Mouse (Mus musculus) gastrocnemius, postnatal 25 days (tissue): Measurements from ENCODE around the gene Lrrc18. TPM values are rescaled to one million over a fixed set of nuclear protein-coding genes. Genes with fewer than 3 reads are reported as not detected.

Experiments
- DNase-seq: peaks from one replicate; pipeline ENCODE4 v3.0.0; 2022
- long read RNA-seq, 2 experiments: library from polyadenylated mRNA; stranded (forward); transcript quantifications; one replicate each; pipeline ENCODE4 v2.0.0; 2021
- total RNA-seq, 2 experiments: library from RNA; stranded (reverse); gene quantifications; 1 replicate in 1 of 2; 2 replicates in 1 of 2; pipeline ENCODE4 v1.2.3; 2021

Gene Lrrc18
- under 1 TPM; 0.13 to 0.21 TPM for total RNA-seq
- long read RNA-seq, experiment 1: 0 reads
- long read RNA-seq, experiment 2: 0 reads

DNA sequence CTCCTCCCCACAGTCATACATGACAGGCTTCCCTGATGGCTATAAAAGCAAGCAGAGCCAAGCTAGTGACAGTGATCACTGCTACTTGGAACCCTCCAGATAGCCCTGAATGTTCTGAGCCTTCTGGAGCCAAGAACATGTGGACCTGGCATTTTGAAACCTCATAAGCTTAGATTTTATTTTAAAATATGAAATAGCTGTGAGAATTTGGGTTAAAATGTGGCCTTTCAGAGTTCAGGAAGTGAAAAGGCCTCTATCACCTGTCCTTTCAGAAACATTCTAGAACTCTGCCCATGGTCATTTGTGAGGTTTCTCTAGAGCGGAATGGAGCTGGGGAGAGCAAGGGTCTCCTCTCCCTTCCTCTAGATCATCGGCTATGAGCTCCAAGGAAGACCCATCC, at the start of gene Lrrc18:
Lrrc18 (plus strand) TSS at position 301 of the 400 bp plus-strand sequence.
- no peak for DNase-seq

DNA sequence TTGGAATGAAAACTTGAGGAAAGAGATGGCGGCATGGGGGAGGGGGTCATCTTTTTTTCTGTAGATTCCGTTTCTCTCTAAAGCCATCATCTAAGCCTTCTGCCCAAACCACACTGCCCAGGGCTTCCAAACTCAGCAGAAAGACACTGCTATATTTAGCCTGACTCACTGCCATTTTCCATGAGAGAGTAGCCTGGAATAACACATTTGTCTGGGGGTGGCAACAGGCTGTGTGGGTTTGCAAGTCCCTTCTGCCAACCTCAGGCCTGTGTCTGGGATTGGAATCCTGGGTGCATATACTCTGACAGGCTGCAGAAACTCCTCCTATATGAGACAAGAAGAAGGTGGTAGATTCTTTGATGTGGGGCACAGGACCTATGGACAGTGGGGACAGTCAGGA, 43.7 kb upstream of the Lrrc18 start:
- DNase-seq: no peak

DNA sequence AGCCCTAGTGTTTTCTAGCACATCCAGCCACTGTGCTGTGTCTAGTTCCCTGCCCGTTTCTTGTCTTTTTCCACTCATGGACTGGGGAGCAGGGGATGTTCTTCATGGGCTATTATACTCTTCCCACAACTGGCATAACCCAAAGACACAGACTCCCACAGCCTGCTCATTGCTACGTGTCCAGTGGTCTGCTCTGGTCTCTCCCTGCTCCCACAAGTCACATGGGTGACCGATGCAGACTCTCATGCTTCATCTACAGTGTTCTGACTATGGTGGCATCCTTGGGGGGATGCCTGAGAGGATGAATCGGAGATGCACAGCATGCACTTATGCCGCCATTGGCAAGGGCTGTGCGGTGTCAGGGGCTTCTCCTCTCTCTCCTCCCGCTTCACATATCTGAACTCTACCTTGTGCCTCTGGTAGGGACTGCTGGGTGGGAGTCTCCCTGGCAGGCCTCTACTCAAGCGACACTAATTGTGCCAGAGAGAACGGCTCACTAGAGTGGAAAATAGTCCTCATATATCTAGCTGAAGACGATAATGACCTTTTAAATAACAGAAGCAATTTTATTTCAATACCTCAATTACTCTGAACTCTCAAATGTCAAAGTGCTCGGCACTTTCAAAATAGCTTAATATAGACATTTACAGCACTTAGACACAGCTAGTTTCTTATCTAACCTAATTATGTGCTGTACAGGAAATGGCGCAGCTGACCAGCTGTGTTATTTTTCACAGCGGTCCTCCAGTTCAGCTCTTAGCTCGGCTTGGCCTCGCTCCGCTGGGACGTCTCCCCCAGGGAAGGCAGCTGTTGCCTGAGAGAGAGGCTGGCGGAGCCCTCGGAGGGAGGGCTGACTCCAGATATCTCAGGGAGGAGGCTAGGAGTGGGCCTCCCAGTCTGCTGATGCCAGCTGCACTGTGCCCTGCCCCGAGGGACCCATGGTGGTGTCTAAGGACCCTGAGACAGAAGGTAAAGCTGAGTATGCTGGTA, 40.6 kb upstream of the Lrrc18 start:
- DNase-seq: peak; percentile 70

DNA sequence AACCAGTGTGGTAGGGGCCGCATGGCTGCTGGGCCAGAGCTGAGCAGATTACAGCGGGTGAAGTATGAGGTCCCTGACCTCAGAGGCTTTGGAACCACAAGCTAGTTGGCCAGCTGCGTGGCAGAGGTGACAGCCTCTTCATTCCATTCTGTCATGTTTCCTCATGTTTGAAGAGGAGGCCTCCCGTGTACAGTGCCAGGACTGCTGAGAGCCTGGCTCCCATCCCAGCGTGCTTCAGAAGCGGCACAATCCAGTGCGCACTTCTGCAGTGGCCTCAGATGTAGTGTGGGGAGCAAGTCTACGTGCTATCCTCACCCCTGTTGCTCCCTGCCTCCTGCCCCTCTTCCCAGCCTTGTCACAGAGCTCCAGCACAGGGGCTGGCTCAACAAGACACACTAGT, 34.7 kb upstream of the Lrrc18 start:
- no peak for DNase-seq

DNA sequence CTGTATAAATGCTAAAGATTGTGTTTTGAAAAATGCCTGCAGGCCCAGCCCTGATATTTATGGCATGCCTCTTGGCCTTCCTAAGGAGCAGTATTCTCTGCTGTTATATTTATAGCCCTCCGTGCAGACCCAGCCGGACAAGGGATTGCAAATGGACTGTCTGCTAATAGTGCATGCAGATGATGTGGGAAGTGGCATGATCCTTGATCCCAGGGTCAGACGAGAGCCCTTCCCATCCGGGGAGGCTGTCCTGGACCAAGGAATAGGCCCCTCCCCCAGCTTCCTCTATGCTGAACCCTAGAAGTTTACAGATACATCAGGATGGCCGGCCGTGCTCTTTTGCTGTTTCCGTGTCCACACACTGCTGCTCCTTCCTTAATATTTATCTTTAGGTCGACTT, 32.5 kb upstream of the Lrrc18 start:
- no peak for DNase-seq

DNA sequence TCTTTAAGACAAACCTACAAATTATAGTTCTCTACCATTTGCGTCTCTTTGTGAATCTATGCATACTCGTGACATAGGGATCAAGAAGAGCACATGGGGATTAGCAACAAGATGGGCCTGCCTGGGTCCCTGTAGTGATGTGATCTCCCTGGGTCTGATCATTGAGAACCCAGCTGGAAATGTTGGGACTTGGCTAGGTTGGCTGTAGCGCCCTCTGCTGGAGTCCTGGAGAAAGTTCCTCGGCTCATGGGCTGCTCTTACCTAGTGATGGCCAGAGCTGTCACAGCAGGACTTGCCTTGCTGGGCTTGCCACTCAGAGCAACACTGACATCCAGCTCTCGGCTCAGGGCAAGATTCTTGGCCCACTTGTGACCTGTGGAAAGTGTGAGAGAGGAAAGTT, 30.7 kb upstream of the Lrrc18 start:
- DNase-seq: peak; percentile 45

DNA sequence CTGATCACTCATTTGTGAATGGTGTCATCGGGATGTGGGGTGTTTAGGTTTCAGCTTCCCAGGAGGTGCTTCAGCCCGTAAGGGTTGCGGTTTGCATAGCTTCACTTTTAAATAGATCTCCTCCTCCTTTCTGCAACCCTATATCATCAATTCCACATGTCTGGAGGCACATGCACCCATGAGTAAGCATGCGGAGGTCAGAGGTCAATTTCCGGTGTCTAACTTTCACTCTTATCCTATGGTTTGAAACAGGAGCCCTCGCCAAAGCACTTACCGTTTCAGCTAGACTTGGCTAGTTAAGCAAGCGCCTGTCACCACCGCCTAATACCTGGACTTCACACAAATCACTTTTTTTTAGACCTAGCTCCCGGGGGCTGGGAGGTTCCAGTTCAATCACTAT, 26.4 kb upstream of the Lrrc18 start:
- no peak for DNase-seq

DNA sequence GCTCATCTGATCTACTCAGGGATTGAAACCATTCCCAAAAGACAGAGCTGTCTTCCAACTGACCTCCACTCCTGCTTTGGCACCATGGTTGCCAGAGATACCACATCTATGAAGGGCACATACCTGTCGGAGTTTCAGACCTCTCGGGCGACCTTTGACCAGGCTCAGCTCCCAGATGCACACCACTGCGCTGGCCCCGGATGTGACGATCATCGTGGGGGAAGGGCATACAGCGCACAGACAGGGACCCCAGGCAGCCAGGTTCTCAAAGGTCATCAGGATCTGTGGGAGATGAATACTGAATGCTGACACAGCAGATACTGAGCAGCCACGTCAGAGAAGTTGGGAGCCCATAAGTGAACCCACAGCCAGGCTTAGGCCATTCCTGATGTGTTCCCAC, 20.5 kb upstream of the Lrrc18 start:
- no peak for DNase-seq

DNA sequence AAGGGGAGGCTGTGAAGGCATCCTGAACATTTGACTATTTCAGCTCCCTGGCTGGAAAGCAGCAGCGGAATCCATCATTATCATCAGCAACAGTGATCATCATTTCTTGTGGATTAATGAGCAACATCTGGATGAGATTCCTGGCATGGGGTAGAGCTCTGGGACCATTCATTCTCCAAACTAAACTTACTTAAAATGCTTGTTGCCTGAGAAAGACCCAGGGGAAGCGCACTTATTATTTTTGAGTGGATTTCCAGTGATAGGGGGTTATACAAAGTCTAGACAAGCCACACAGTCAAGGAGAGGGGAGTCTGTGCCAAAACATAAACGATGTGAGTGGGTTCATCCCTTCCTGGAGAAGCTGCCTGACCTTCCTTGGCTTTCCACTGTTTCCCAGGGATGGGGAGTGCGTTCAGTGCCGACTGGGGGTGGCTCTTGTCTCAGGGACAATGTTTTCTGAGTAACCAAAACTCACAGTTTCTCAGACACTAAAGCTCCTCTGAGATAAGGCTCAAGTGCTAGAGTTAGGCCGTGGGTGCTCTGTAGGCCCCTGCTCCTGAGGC, 6.9 kb upstream of the Lrrc18 start:
- DNase-seq: peak; percentile 34

DNA sequence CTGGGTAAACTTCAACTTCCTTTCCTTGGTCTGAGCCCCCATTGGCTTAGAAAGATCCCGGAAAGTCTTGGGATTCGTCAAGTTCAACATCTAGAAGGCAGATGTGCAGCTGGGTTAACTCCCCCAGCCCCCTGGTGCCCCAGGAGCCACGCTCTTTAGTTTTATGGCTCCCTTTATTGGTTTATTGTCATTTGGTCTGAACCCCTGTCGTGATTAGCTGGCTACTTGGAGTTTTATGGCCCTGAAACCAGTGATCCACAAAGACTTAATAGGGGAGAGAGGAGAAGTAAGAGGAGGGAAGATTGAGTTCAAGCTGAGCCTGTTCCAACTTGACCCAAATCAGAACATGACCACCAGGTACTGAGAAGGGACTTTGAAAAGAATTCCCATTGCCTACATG, 4.5 kb upstream of the Lrrc18 start:
- no peak for DNase-seq

DNA sequence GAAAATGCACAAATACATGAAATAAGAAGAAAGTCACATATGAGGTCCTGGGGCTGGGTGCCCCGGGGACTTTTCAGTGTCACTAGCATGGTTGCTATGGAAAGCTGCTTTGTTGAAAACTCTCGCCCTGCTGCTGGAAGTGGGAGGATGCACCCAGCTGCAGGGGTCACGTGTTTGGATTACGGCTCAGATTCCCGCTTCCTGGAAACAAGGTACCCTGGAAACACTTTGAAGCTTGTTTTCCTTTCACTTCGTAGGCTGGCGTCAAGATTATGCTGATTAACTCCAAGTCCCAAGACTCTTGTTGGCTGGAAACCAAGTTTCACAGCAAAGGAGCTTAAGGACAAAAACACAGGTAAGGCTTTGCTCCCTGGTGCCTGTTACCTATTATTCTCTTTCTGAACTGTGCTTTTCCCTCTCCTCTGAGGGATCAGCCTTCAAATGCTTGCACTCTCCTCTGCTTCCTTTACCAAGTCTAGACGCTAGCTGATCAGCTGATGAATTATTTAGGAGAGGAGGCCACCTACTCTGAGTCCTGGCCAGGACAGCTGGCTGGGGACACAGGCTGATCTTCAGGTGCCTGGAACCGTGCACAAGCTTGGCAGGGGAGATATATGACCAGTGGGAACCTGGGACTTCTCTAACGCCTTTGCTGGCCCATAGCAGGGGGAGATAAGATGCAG, 3.9 kb downstream of the Lrrc18 start:
- no peak for DNase-seq

DNA sequence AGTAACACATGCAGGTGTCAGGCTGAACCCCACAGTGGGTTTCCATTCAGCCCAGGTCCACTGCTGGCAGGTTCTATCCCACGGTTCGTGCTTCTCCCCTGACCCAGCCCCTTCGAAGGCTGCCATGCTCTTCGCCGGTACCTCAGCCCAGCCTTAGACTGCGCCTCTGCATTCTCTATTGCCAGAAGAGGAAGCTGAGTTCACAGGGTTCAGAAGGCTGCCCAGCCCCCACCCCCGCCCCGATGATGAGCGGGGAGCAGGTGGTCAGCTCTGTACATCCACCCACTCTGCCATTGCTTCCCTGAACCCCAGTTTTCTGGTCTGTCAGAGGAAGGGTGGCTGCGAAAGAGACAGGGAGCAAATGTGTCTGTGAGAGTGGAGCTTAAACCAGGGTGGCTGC, 8.3 kb downstream of the Lrrc18 start:
- no peak for DNase-seq

DNA sequence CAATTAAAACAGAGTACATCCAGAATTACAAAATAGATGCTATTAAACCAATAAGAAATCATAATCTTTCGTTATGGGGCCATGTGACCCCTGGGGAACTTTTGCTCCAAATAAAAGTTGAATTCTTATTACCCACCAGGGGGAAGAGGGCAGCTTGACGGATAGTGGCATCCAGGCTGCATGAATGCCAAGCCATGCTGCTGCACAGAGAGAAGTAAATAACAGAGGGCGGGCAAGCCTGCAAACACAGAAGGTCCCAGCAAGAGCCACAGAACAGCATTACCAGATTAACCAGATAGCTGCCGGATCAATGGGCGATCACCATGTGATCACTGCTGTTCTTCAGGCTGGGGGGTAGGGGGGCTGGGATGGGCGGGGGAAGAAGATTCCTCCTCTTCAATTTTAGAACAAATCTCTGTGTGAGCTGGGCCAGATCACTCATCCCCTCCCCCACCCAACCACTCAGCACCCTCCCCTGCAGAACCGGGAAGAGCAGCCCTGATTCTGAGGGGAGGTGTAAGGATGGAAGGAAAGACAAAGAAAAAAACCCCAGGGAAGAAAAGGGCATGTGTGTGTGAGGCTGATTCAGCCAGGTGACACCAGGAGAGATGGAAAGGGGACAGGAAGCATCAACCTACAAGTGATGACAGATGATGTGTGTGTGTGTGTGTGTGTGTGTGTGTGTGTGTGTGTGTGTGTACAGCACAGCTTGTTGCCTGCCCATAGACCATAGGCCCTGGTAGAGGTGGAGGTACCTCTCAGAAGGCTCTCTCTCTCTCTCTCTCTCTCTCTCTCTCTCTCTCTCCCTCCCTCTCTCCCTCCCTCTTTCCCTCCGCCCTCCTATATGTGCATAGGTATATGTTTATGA, 9.2 kb downstream of the Lrrc18 start:
- DNase-seq: no peak

DNA sequence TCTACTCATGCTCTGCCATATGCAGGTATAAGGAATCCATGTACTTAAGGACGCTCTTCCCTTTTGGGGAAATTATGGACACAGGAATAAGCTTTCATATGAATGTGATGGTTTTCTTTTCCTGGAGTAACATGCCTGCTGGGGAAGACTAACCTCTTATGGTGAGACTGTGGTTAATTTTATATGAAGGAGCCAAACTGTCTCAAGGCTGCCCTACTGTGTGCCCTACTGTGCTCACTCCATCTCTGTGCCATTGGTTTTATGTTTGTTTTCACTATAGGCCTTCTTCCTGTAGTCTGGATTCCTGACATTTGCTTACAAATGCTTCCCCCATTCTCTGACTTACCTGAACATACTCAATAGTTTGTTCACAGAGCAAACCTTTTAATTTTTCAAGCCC, 13.9 kb downstream of the Lrrc18 start:
- no peak for DNase-seq

DNA sequence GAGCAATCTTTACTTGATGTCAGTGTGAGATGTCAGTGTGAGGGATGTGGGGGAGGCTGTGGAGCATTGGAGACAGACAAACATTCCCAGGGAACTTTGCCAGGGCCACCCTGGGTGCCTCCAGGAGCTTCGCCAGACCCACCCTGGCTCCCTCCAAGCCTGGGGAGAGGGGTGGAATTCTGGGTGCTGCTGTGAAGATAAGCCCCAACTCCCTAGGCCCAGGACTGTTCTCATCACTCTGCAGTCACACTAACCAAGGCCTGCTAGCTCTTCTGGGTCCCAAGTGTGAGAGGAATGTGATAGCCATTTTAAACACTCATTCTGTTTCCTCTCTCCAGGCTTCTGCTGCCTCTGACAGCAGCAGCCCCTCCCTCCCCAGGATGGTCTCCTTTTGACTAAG, 16.5 kb downstream of the Lrrc18 start:
- DNase-seq: no peak

DNA sequence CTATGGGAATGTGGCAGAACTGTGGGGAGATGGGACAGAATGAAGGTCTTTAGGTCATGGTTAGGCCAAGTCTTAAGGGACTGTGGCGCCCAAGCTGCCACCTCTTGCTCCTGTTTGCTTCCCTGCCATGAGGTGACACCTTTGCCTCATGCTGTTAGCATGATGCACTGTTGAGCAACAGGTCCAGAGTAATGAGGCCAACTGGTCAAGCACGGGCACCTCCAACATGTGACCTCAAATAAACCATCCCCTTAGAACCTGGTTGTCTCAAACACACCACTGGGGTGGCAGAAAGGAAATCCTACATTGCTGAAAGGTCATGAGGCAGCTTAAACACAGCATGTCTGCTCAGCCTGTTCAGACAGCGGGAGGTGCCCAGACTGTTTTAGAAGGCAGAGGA, 27.9 kb downstream of the Lrrc18 start:
- DNase-seq: no peak

DNA sequence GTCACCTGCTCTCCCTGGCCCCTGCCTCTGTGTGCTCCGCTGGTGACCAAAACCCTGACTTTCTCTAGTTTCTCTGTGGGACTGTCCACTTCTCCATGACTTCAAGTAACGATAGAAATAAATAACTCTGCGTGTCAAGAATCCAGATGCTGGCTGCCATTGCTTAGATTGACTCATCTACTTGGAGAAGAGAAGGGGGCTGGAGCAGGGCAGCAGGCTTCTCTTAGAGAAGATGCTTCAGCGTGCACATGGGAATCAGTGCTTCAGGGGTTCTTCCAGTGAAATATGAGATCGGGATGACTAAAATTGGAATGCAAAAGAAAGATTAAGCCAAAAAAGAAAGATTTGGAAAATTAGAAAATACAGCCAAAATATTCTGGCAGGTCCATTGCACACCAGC, 28.4 kb downstream of the Lrrc18 start:
- DNase-seq: peak; percentile 53

DNA sequence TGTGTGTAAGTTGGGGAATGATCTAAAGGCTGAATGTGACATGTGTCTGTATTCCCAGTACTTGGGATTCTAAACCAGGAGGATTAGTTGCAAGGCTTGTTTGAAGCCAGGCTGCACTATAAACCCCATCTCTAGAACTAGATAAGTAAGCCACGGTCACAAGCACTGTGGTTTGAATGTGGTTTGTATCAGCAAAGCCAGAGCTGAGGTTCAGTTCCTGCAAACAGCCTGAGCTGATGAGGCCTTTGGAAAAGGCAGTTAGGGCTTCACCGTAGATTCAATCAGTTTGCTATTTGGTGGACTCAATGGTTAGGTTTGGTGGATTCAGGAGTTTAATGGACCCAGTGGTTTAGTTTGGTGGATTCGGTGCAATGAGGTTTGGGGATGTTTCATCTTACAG, 39.7 kb downstream of the Lrrc18 start:
- no peak for DNase-seq

DNA sequence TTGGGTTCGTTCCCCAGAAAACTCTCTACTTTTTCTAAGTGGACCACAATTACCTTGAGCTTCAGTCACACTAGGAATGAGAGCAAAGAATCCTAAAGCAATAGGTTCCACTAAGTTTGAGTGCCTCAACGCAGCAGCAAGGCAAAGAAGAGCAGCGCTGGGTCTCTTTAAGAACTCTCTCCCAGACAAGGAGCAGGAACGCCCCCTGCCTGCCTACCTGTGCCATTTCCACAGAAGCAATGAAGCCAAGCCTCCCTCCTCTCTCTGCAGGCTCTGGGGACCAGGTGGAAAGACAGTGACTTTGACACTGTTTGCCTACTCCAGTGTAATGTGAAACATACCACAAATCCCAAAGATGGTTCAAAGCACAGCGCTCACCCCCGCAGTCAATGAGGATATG, 42.2 kb downstream of the Lrrc18 start:
- DNase-seq: no peak

DNA sequence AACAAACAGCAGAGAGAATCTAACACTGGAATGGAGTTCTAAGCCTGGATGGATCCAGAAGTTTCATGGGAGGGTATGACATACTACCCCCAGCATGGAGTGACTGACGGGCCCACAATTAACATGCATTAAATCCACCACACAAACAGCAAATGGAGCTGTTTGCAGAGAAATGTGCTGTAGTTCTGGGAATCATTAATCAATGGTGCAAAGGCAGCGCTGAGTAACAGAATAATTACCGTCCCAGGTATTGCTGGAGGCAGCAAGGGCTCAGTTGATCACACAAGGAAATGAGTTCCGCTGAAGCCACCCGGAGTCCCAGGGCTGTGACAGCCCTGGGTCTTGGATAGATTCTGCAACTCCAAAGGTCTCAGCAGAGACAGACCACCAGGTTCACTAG, 44.2 kb downstream of the Lrrc18 start:
- DNase-seq: no peak

DNA sequence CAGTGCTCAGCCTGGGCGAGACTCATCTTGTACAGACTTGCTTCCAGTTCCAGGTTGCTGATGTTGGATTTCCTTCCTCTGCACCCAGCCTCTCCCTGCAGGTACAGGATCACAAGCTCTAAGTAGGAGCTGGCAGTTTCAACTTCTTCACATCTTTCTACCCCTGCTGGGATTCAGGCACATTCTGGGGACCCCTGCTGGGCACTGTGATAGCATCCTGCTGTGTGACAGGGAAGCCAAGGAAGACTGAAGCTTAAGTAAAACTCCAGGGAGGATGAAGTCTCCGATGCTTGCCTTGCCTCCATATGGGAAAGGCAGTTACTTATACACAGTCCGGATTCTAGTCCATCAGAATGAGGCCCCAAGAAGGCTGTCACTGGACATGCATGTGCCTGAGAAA, 45.6 kb downstream of the Lrrc18 start:
- DNase-seq: no peak

DNA sequence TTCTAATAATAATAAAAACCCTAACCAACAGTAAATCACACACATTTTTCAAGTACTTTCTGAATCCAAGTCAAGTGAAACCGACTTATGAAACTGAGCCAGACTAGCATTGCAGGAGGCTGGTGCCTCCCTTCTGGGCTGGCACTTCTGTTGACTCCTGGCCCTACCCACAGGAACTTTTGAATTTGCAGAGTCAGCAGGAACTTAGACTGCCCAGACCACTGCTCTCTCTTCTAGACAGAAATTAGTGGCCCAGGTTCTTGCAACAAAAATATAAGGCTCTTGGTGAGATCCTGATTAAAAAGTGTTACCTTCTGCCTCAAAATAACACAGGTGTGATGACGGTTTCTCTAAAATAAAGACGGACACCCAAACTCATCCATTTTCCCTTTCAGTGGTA, 54.0 kb downstream of the Lrrc18 start:
- DNase-seq: no peak
